Mouse (Mus musculus): ENCODE data around the gene Hoxc5. TPM values are rescaled to one million over a fixed set of nuclear protein-coding genes. Genes with fewer than 3 reads are reported as not detected.

Hoxc5 gene
- polyA plus RNA-seq (2016; fragmentation: Nextera tagmentation; extraction: Ambion mirVana): 0.26 TPM in 1 of 2 replicates, not detected in the other

GRCm38 (mm10) chr15:102967312-102967510, at the start of gene Hoxc5:
Gene Hoxc5, plus strand, starts transcription at chr15:102967443.
- 2% methylated on average over 12 of the region's 12 CpGs for WGBS
- H3K9me3 ChIP-seq: no peaks in the 10 kb centered on the region
- no peak for ATAC-seq (ENCODE audit: low FRiP score, low read depth)
- peak within 1 kb of the TSS; percentile 10; the same call in 1 of the 2 replicates for H3K4me3 ChIP-seq
- peaks cover 97% of the 10 kb centered on the region for H3K27me3 ChIP-seq
- H3K36me3 ChIP-seq: no peaks in the 10 kb centered on the region
- H3K27ac ChIP-seq (replicated peaks): no peak within 1 kb of the TSS
- 0 out of 2 replicates have a peak, but pooled peaks cover 6% of the 10 kb centered on the region for H3K4me1 ChIP-seq
- peak within 1 kb of the TSS; percentile 35 for H3K4me2 ChIP-seq (replicated peaks)
- H3K9ac ChIP-seq (replicated peaks): no peak within 1 kb of the TSS

- peaks cover 13% of the 10 kb centered on the region for H3K4me1 ChIP-seq
- H3K9me3 ChIP-seq: no peaks in the 10 kb centered on the region
- under 1% methylated on average over 20 of the region's 20 CpGs for whole genome bisulfite sequencing
- H3K4me2 ChIP-seq (replicated peaks): no peak overlapping the region
- no peaks in the 10 kb centered on the region for H3K36me3 ChIP-seq
- no peak overlapping the region for H3K27ac ChIP-seq (replicated peaks)
- no peak overlapping the region for H3K4me3 ChIP-seq
- H3K9ac ChIP-seq (replicated peaks): no peak overlapping the region
- ATAC-seq (ENCODE audit: low FRiP score, low read depth): no peak
- peaks cover 92% of the 10 kb centered on the region for H3K27me3 ChIP-seq
Measured at GRCm38 (mm10) chr15:102917972-102918572, 49.2 kb upstream of the Hoxc5 start.

- Histone ChIP-seq H3K36me3 (no peaks in the 10 kb centered on the region), H3K4me1 (peaks cover 13% of the 10 kb centered on the region), H3K27ac (replicated peaks) (no peak overlapping the region), H3K27me3 (peaks cover 94% of the 10 kb centered on the region), H3K9me3 (no peaks in the 10 kb centered on the region), H3K9ac (replicated peaks) (no peak overlapping the region), H3K4me2 (replicated peaks) (no peak overlapping the region), H3K4me3 (no peak overlapping the region)
- WGBS: 3% methylated on average over 7 of the region's 7 CpGs
- ATAC-seq (ENCODE audit: low FRiP score, low read depth): no peak
Measured at GRCm38 (mm10) chr15:102918611-102919265, 48.5 kb upstream of the Hoxc5 start.

DNA sequence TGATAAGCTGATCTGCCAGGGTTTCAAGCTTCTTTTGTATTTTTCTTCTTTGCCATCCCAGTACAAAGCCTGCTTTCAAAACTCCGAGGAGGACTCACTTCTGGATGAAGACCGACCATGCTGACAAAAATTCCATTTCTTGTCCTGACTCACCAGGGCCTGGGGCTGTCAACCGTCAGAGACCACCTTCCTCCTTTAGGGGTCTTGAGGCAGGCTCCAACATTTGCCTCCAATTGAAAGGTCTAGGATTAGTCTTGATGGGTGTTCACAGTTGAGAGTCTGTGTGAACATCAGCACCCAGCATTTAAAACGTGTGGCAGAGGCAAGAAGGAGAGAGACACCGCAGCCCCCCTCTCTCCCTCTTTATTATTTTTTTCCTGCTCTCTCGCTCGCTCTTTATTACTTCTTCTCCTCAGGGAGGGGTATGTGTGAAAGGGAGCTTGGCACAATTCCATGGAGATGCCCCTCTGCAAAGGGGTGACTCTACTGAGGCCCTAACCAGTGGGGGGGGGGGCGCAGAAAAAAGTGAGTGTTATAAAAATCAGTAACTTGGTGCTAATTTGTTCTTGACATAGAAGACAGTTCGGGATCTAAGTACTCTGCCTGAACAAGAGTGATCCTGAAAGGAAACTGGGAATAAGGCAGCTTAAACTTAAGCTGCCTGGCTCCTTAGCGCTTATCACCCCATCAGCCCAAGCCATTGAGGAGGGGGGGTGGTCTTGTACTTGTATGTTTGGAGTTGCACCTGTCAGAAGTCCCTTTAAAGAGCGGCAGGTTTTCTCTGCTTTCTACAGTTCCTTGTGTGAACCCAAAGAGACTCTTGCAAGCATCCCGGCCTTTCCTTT, 47.7 kb upstream of the Hoxc5 start:
- Histone ChIP-seq H3K4me2 (replicated peaks) (no peak overlapping the region), H3K4me1 (peaks cover 13% of the 10 kb centered on the region), H3K9me3 (no peaks in the 10 kb centered on the region), H3K36me3 (no peaks in the 10 kb centered on the region), H3K27me3 (peaks cover 97% of the 10 kb centered on the region), H3K4me3 (no peak overlapping the region), H3K27ac (replicated peaks) (no peak overlapping the region), H3K9ac (replicated peaks) (no peak overlapping the region)
- ATAC-seq (ENCODE audit: low FRiP score, low read depth): no peak
- WGBS: 3% methylated on average over 12 of the region's 12 CpGs

DNA sequence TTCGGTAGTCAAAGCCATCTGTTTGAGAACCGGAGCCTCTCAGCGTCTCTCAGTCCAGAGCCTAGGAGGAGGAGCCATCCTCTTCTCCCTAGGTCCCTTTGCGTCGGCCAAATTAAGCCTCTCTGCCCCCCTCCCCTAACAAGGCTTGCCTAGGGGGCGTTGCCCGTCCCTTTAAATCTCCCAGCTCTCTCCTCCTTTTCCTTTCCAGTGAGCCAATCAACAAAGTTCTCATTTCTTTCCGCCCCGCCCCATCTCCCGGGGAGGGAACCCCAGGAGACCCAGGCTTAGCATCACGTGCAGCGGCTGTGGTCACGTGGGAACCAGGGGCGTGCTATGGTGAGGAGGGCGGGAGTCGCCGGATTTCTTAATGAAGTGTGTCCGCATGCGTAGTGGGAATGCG, 46.6 kb upstream of the Hoxc5 start:
- WGBS: 2% methylated on average over 20 of the region's 20 CpGs
- peak overlapping the region; percentile 32 for H3K4me3 ChIP-seq
- peaks cover 13% of the 10 kb centered on the region for H3K4me1 ChIP-seq

DNA sequence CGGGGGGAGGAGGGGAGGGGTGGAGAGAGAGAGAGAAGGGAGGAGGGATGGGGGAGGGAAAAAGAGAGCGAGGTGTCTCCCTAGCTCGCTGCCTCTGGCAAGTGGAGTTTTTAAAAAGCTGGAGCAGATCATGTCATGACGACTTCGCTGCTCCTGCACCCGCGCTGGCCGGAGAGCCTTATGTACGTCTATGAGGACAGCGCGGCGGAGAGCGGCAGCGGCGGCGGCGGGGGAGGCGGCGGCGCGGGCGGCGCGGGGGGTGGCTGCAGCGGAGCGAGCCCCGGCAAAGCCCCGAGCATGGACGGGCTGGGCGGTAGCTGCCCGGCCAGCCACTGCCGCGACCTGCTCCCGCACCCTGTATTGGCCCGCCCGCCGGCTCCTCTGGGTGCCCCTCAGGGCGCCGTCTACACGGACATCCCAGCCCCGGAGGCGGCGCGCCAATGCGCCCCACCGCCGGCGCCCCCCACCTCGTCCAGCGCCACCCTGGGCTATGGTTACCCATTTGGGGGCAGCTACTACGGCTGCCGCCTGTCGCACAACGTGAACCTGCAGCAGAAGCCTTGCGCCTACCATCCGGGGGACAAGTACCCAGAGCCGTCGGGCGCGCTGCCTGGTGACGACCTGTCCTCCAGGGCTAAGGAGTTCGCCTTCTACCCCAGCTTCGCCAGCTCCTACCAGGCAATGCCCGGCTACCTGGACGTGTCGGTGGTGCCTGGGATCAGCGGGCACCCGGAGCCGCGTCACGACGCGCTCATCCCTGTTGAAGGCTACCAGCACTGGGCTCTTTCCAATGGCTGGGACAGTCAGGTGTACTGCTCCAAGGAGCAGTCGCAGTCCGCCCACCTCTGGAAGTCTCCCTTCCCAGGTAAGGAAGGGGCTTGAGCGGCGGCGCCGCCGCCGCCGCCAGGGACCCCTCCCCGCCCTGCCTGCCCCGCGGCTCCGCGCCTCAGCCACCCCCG, 45.9 kb upstream of the Hoxc5 start, which contains the start of gene Hoxc13:
Hoxc13 (plus strand) TSS at position 51 of the 959 bp plus-strand sequence.
- H3K4me1 ChIP-seq: peaks cover 13% of the 10 kb centered on the region
- no peaks in the 10 kb centered on the region for H3K9me3 ChIP-seq
- no peak within 1 kb of the TSS for H3K27ac ChIP-seq (replicated peaks)
- peak within 1 kb of the TSS; percentile 45 for H3K4me2 ChIP-seq (replicated peaks)
- no peak within 1 kb of the TSS for H3K9ac ChIP-seq (replicated peaks)
- H3K36me3 ChIP-seq: no peaks in the 10 kb centered on the region
- WGBS: under 1% methylated on average over 73 of the region's 88 CpGs
- peaks cover 99% of the 10 kb centered on the region for H3K27me3 ChIP-seq
- peak; percentile 63 for ATAC-seq (ENCODE audit: low FRiP score, low read depth)
- peak within 1 kb of the TSS; percentile 32 for H3K4me3 ChIP-seq

More for the DNA sequence above, 46.6 kb upstream of the Hoxc5 start:
- Histone ChIP-seq H3K27ac (replicated peaks) (no peak overlapping the region), H3K36me3 (no peaks in the 10 kb centered on the region), H3K9ac (replicated peaks) (no peak overlapping the region), H3K27me3 (peaks cover 99% of the 10 kb centered on the region), H3K4me2 (replicated peaks) (peak overlapping the region; percentile 45), H3K9me3 (no peaks in the 10 kb centered on the region)
- peak; percentile 91 for ATAC-seq (ENCODE audit: low FRiP score, low read depth)

GRCm38 (mm10) chr15:102922012-102922362, 45.3 kb upstream of the Hoxc5 start:
- 0% methylated on average over 17 of the region's 24 CpGs for WGBS
- no peaks in the 10 kb centered on the region for H3K9me3 ChIP-seq
- H3K27ac ChIP-seq (replicated peaks): no peak overlapping the region
- peaks cover 13% of the 10 kb centered on the region for H3K4me1 ChIP-seq
- H3K27me3 ChIP-seq: peaks cover 99% of the 10 kb centered on the region
- no peaks in the 10 kb centered on the region for H3K36me3 ChIP-seq
- no peak overlapping the region for H3K9ac ChIP-seq (replicated peaks)
- peak overlapping the region; percentile 32; the same call in 1 of the 2 replicates for H3K4me3 ChIP-seq
- ATAC-seq (ENCODE audit: low FRiP score, low read depth): no peak
- H3K4me2 ChIP-seq (replicated peaks): no peak overlapping the region

- 13% methylated on average over 6 of the region's 6 CpGs for WGBS
- H3K4me3 ChIP-seq: no peak overlapping the region
Measured at GRCm38 (mm10) chr15:102922636-102923500, 44.4 kb upstream of the Hoxc5 start.

DNA sequence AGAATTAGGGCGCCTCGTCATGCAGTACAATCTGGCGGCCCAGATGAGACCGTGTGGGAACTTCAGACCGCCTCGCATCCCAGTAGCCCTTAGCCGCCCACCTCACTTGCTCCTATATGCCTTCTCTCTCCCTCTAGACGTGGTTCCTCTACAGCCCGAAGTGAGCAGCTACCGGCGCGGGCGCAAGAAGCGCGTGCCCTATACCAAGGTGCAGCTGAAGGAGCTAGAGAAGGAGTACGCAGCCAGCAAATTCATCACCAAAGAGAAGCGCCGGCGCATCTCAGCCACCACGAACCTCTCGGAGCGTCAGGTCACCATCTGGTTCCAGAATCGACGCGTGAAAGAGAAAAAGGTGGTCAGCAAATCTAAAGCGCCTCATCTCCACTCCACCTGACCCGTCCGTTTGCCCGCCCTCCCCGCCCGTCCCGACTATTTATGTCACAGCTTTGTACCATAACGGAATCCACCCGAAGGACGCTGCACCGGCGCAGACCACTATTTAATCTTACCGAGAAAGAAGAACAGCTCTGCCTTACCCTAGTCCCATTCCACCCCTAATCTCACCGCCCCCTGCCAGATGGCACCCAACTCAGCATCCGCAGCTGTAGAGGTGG, 40.1 kb upstream of the Hoxc5 start:
- under 1% methylated on average over 40 of the region's 40 CpGs for WGBS
- ATAC-seq (ENCODE audit: low FRiP score, low read depth): no peak
- no peak overlapping the region for H3K4me3 ChIP-seq

More at GRCm38 (mm10) chr15:102922636-102923500, 44.4 kb upstream of the Hoxc5 start:
- Histone ChIP-seq H3K27me3 (peaks cover 99% of the 10 kb centered on the region), H3K27ac (replicated peaks) (no peak overlapping the region), H3K4me1 (peaks cover 13% of the 10 kb centered on the region), H3K9me3 (no peaks in the 10 kb centered on the region), H3K4me2 (replicated peaks) (no peak overlapping the region), H3K9ac (replicated peaks) (no peak overlapping the region), H3K36me3 (no peaks in the 10 kb centered on the region)
- no peak for ATAC-seq (ENCODE audit: low FRiP score, low read depth)

GRCm38 (mm10) chr15:102931706-102932358, 35.4 kb upstream of the Hoxc5 start:
- no peak overlapping the region for H3K9ac ChIP-seq (replicated peaks)
- H3K27ac ChIP-seq (replicated peaks): no peak overlapping the region
- no peaks in the 10 kb centered on the region for H3K4me1 ChIP-seq
- no peaks in the 10 kb centered on the region for H3K36me3 ChIP-seq
- H3K9me3 ChIP-seq: no peaks in the 10 kb centered on the region
- H3K27me3 ChIP-seq: peaks cover 100% of the 10 kb centered on the region
- H3K4me2 ChIP-seq (replicated peaks): no peak overlapping the region
- ATAC-seq (ENCODE audit: low FRiP score, low read depth): no peak
- H3K4me3 ChIP-seq: no peak overlapping the region
- 2% methylated on average over 23 of the region's 23 CpGs for WGBS

More for the DNA sequence above, 40.1 kb upstream of the Hoxc5 start:
- H3K9me3 ChIP-seq: no peaks in the 10 kb centered on the region
- no peak overlapping the region for H3K27ac ChIP-seq (replicated peaks)
- no peaks in the 10 kb centered on the region for H3K4me1 ChIP-seq
- H3K27me3 ChIP-seq: peaks cover 99% of the 10 kb centered on the region
- no peak overlapping the region for H3K9ac ChIP-seq (replicated peaks)
- no peak overlapping the region for H3K4me2 ChIP-seq (replicated peaks)
- no peaks in the 10 kb centered on the region for H3K36me3 ChIP-seq
